Mouse (Mus musculus): ENCODE measurements at regions not wholly inside any gene's neighbourhood (a gene's known extent, or its start where the extent isn't known, plus 50 kb on each side); places are given as distances from the start of the nearest gene placed in this dataset.

GRCm38 (mm10) chr10:92471111-92471510 is 251.1 kb downstream of the Nedd1 start:
- no peak for TF ChIP-seq MAFK (IDR thresholded peaks at IDR 0.05; ENCODE audit: insufficient read depth, low read depth, low read length)
- no peak for TF ChIP-seq HCFC1 (IDR thresholded peaks at IDR 0.05; ENCODE audit: borderline replicate concordance, insufficient read depth, low read length)
- TF ChIP-seq ZC3H11A (IDR thresholded peaks at IDR 0.05; ENCODE audit: borderline replicate concordance, low read depth, low read length): no peak
- TF ChIP-seq CHD2 (IDR thresholded peaks at IDR 0.05; ENCODE audit: low read depth, low read length): no peak

Measured in ES-E14 (cell line).